Mouse (Mus musculus): ENCODE data around the gene Tma7.

GRCm38 (mm10) chr9:109038901-109039364, 43.5 kb downstream of the Tma7 start:
- TF ChIP-seq POLR2A (IDR thresholded peaks at IDR 0.05; ENCODE audit: low read depth, low read length): no peak
- TF ChIP-seq CTCF (conservative IDR thresholded peaks at IDR 0.05; ENCODE audit: insufficient read depth, insufficient read length, low read depth, low read length): no peak
